Mouse (Mus musculus) cerebellum, adult 2 months (tissue): Measurements from ENCODE around the gene Tmem167b. TPM values are rescaled to one million over a fixed set of nuclear protein-coding genes. Genes with fewer than 3 reads are reported as not detected.

ENCODE experiments used
- DNase-seq, 2 experiments: peaks; one replicate each; pipeline ENCODE4 v3.0.0; 2021
- H3K27ac ChIP-seq: fragments of 200-500 bp; 2 replicates; pipeline ENCODE4 v1.5.1; 2012; ENCODE audit warnings: low read length, control low read depth, inconsistent platforms; ENCODE audit not compliant: insufficient read depth
- H3K27me3 ChIP-seq: fragments of 200-500 bp; 2 replicates; pipeline ENCODE4 v1.6.1; 2012; ENCODE audit warnings: inconsistent platforms, mild to moderate bottlenecking, low read length, moderate library complexity; ENCODE audit not compliant: control insufficient read depth, insufficient read depth
- H3K4me1 ChIP-seq: fragments of 200-500 bp; 2 replicates; pipeline ENCODE4 v1.6.1; 2011; ENCODE audit warnings: low read length; ENCODE audit not compliant: control insufficient read depth, insufficient read depth
- H3K4me3 ChIP-seq: fragments of 200-500 bp; replicated peaks from 2 replicates; pipeline ENCODE3; 2011; ENCODE audit warnings: mild to moderate bottlenecking, low read depth, low read length, control low read depth; ENCODE audit not compliant: insufficient read depth
- CTCF ChIP-seq: fragments of 200-500 bp; IDR thresholded peaks from 2 replicates; pipeline ENCODE4 v1.5.1; 2011; ENCODE audit warnings: low read depth, mild to moderate bottlenecking, control low read depth, low read length, moderate library complexity, borderline replicate concordance; ENCODE audit not compliant: insufficient read depth
- POLR2A ChIP-seq: fragments of 200-500 bp; IDR thresholded peaks from 2 replicates; pipeline ENCODE4 v1.6.1; 2011; ENCODE audit warnings: low read length, control low read depth, borderline replicate concordance; ENCODE audit not compliant: insufficient read depth
- WGBS: fragments of 180-500 bp; shearing (Covaris S2); methylation state at CpG from one replicate; pipeline ENCODE4 v1.1.7; 2018; 5-methylcytosine and 5-hydroxymethylcytosine counted together
- polyA plus RNA-seq: library from polyadenylated mRNA; depleted of rRNA; stranded (reverse); fragments of >200 nt; gene quantifications from 2 replicates; pipeline ENCODE4 v1.2.3, GENCODE M21; 2012

Tmem167b gene
- polyA plus RNA-seq, 1 experiment, result 16.7 TPM

- Histone ChIP-seq H3K27me3 (no peaks in the 10 kb centered on the region), H3K27ac (no peak within 1 kb of the TSS), H3K4me1 (no peaks in the 10 kb centered on the region), H3K4me3 (no peak within 1 kb of the TSS)
- DNase-seq, result no peak
- TF ChIP-seq POLR2A (no peak), CTCF (no peak)
- WGBS, result 98% methylated on average over 6 of the region's 6 CpGs
These were observed 28.3 kb downstream of the Tmem167b start, which contains the start of gene 1700013F07Rik for GRCm38 (mm10) chr3:108533951-108534350. 1700013F07Rik (plus strand) TSS chr3:108534150.

GRCm38 (mm10) chr3:108533114-108533885 is 29.0 kb downstream of the Tmem167b start:
- no peak for TF ChIP-seq CTCF
- TF ChIP-seq POLR2A, result no peak
- Histone ChIP-seq H3K4me1 (no peaks in the 10 kb centered on the region), H3K27ac (no peak overlapping the region), H3K4me3 (no peak overlapping the region), H3K27me3 (no peaks in the 10 kb centered on the region)
- DNase-seq, result no peak
- 56% methylated on average over 9 of the region's 9 CpGs for WGBS

- H3K27ac ChIP-seq, result no peak overlapping the region
- DNase-seq, result no peak
- no peaks in the 10 kb centered on the region for H3K4me1 ChIP-seq
- no peaks in the 10 kb centered on the region for H3K27me3 ChIP-seq
- TF ChIP-seq POLR2A (no peak), CTCF (no peak)
- H3K4me3 ChIP-seq, result no peak overlapping the region
- WGBS, result 93% methylated on average over 8 of the region's 8 CpGs
These were observed 33.8 kb downstream of the Tmem167b start for GRCm38 (mm10) chr3:108528489-108528888.

- WGBS, result 94% methylated on average over 4 of the region's 4 CpGs
- no peak overlapping the region for H3K4me3 ChIP-seq
- H3K4me1 ChIP-seq, result no peaks in the 10 kb centered on the region
- no peak for DNase-seq
- no peak overlapping the region for H3K27ac ChIP-seq
- TF ChIP-seq POLR2A, result no peak
- TF ChIP-seq CTCF, result no peak
- no peaks in the 10 kb centered on the region; the same call in 1 of the 2 replicates for H3K27me3 ChIP-seq
These were observed 38.9 kb downstream of the Tmem167b start for GRCm38 (mm10) chr3:108523415-108523814.

- no peak for DNase-seq
- H3K4me3 ChIP-seq, result no peak overlapping the region
- H3K27me3 ChIP-seq, result no peaks in the 10 kb centered on the region; the same call in 1 of the 2 replicates
- 64% methylated on average over 4 of the region's 4 CpGs for WGBS
- H3K27ac ChIP-seq, result no peak overlapping the region
- TF ChIP-seq CTCF (no peak), POLR2A (no peak)
- no peaks in the 10 kb centered on the region for H3K4me1 ChIP-seq
These were observed 44.0 kb downstream of the Tmem167b start for GRCm38 (mm10) chr3:108518276-108518675.

GRCm38 (mm10) chr3:108513465-108513864 is 48.8 kb downstream of the Tmem167b start:
- TF ChIP-seq CTCF (no peak), POLR2A (no peak)
- WGBS, result 85% methylated on average over 3 of the region's 3 CpGs
- 0 out of 2 replicates have a peak, but pooled peaks cover 2% of the 10 kb centered on the region for H3K4me1 ChIP-seq
- DNase-seq, result no peak
- no peak overlapping the region for H3K4me3 ChIP-seq
- H3K27me3 ChIP-seq, result no peaks in the 10 kb centered on the region; the same call in 1 of the 2 replicates
- H3K27ac ChIP-seq, result no peak overlapping the region

GRCm38 (mm10) chr3:108510716-108511483 is 51.4 kb downstream of the Tmem167b start:
- Histone ChIP-seq H3K27me3 (no peaks in the 10 kb centered on the region; the same call in 1 of the 2 replicates), H3K4me3 (no peak overlapping the region), H3K4me1 (0 out of 2 replicates have a peak, but pooled peaks cover 2% of the 10 kb centered on the region), H3K27ac (no peak overlapping the region)
- 15% methylated on average over 9 of the region's 9 CpGs for WGBS
- DNase-seq, result no peak
- TF ChIP-seq CTCF (no peak), POLR2A (no peak)

- TF ChIP-seq CTCF, result no peak
- TF ChIP-seq POLR2A, result no peak
- 0 out of 2 replicates have a peak, but pooled peaks cover 2% of the 10 kb centered on the region for H3K4me1 ChIP-seq
- no peak overlapping the region for H3K4me3 ChIP-seq
- no peak overlapping the region for H3K27ac ChIP-seq
- no peak for DNase-seq
- H3K27me3 ChIP-seq, result no peaks in the 10 kb centered on the region; the same call in 1 of the 2 replicates
- WGBS, result 74% methylated on average over 2 of the region's 2 CpGs
These were observed 52.1 kb downstream of the Tmem167b start for GRCm38 (mm10) chr3:108510156-108510555.
